Mouse (Mus musculus) ES-E14 (cell line): ENCODE measurements around the gene Pnliprp2. TPM values are rescaled to one million over a fixed set of nuclear protein-coding genes. Genes with fewer than 3 reads are reported as not detected.

Experiments used
- DNase-seq: peaks from one replicate; pipeline ENCODE4 v3.0.0-alpha.2; 2013; ENCODE audit warnings: low read depth, low spot score
- H3K27ac ChIP-seq: 2 replicates; pipeline ENCODE4 v1.5.1; 2012; ENCODE audit warnings: low read depth, mild to moderate bottlenecking, low read length, moderate library complexity, mixed read lengths; ENCODE audit not compliant: poor library complexity, insufficient read depth, severe bottlenecking
- H3K36me3 ChIP-seq: 2 replicates; pipeline ENCODE4 v1.6.1; 2012; ENCODE audit warnings: mild to moderate bottlenecking, low read length, moderate library complexity, mixed read lengths; ENCODE audit not compliant: control insufficient read depth, poor library complexity, insufficient read depth, severe bottlenecking
- H3K4me1 ChIP-seq, 2 experiments: fragments of 150-350 bp in 1 of 2; sonication (generic) in 1 of 2; 2 replicates each; pipeline ENCODE4 v1.6.1; 2012; ENCODE audit warnings: low read length in 2 of 2, mild to moderate bottlenecking in 1 of 2, mixed read lengths in 1 of 2; ENCODE audit not compliant: control insufficient read depth in 2 of 2, insufficient read depth in 2 of 2, poor library complexity in 1 of 2
- H3K4me3 ChIP-seq, 2 experiments: fragments of 150-350 bp in 1 of 2; sonication (generic) in 1 of 2; 2 replicates each; pipeline ENCODE4 v1.5.1; 2012; ENCODE audit warnings: low read length in 2 of 2, low read depth in 1 of 2, mild to moderate bottlenecking in 1 of 2, mixed read lengths in 1 of 2; ENCODE audit not compliant: insufficient read depth in 1 of 2, poor library complexity in 1 of 2, severe bottlenecking in 1 of 2
- H3K9ac ChIP-seq: 2 replicates; pipeline ENCODE4 v1.6.1; 2012; ENCODE audit warnings: low read depth, mild to moderate bottlenecking, low read length, mixed read lengths; ENCODE audit not compliant: poor library complexity, insufficient read depth, severe bottlenecking
- H3K9me3 ChIP-seq: fragments of 150-350 bp; sonication (generic); 2 replicates; pipeline ENCODE4 v1.6.1; 2012; ENCODE audit warnings: low read depth, mild to moderate bottlenecking, low read length; ENCODE audit not compliant: control insufficient read depth, insufficient read depth
- CHD2 ChIP-seq: IDR thresholded peaks from 2 replicates; pipeline ENCODE4 v1.6.1; 2014; ENCODE audit warnings: mild to moderate bottlenecking, low read depth, low read length, inconsistent platforms
- HCFC1 ChIP-seq: IDR thresholded peaks from 2 replicates; pipeline ENCODE4 v1.6.1; 2012; ENCODE audit warnings: low read length, inconsistent platforms, borderline replicate concordance; ENCODE audit not compliant: insufficient read depth
- MAFK ChIP-seq: IDR thresholded peaks from 2 replicates; pipeline ENCODE4 v1.6.1; 2014; ENCODE audit warnings: mild to moderate bottlenecking, low read depth, low read length, inconsistent platforms; ENCODE audit not compliant: insufficient read depth
- ZC3H11A ChIP-seq: IDR thresholded peaks from 2 replicates; pipeline ENCODE4 v1.6.1; 2012; ENCODE audit warnings: low read depth, mild to moderate bottlenecking, inconsistent platforms, low read length, borderline replicate concordance
- ZNF384 ChIP-seq: IDR thresholded peaks from 2 replicates; pipeline ENCODE4 v1.6.1; 2012; ENCODE audit warnings: low read depth, low read length, inconsistent platforms
- in situ Hi-C, 2 experiments: fragments of 600-800 bp; cut with MboI; formaldehyde crosslinking; loops; one replicate each; pipeline ENCODE4 v1.15.1; 2025; ENCODE audit warnings: low sequenced_read_pairs in 2 of 2, inconsistent platforms in 1 of 2; ENCODE audit not compliant: unreplicated experiment in 2 of 2
- total RNA-seq: library from RNA; depleted of rRNA; stranded (reverse); fragments of 300-350 nt; gene quantifications from 2 replicates; pipeline ENCODE4 v1.2.3, GENCODE M21; 2012; rRNA removed

Pnliprp2 gene
- total RNA-seq, 1 experiment = 0.40 TPM

GRCm38 (mm10) chr19:58824316-58824715, 64.8 kb downstream of the Pnliprp2 start:
- H3K36me3 ChIP-seq = no peaks in the 10 kb centered on the region
- no peaks in the 10 kb centered on the region for H3K9me3 ChIP-seq
- in situ Hi-C loops = no loop called here
- H3K4me1 ChIP-seq = no peaks in the 10 kb centered on the region
- H3K4me3 ChIP-seq = no peak overlapping the region
- TF ChIP-seq ZC3H11A (no peak), ZNF384 (no peak), HCFC1 (no peak), MAFK (no peak), CHD2 (no peak)
- H3K9ac ChIP-seq = no peak overlapping the region
- no peak overlapping the region for H3K27ac ChIP-seq
- DNase-seq = no peak

Other genes starting within 250 kb of the Pnliprp2 start
- gene Ccdc172, start 247.7 kb upstream of the Pnliprp2 start, total RNA-seq = 1.2 and 3.5 TPM in 2 replicates
- gene Pnlip, start 107.2 kb upstream of the Pnliprp2 start, total RNA-seq = 0.53 and 0.89 TPM in 2 replicates
- not detected in 2 replicates for gene Pnliprp1, start 30.8 kb upstream of the Pnliprp2 start, total RNA-seq
- 0.27 TPM in 1 of 2 replicates, not detected in the other for gene 1700019N19Rik, start 34.7 kb downstream of the Pnliprp2 start, total RNA-seq
- 0.85 and 1.1 TPM in 2 replicates for gene Eno4, start 183.7 kb downstream of the Pnliprp2 start, total RNA-seq
- gene Hspa12a, start 183.9 kb downstream of the Pnliprp2 start, total RNA-seq = 2.9 and 3.0 TPM in 2 replicates